Mouse (Mus musculus): ENCODE data around the gene Dxo. TPM values are rescaled to one million over a fixed set of nuclear protein-coding genes. Genes with fewer than 3 reads are reported as not detected.
A peak's percentile ranks its signal among the peaks of the same experiment; 100 is the strongest.
"Not testable (repeated sequence)": the region's sequence is repeated elsewhere in the genome, so short reads cannot be mapped to it uniquely, and the experiment has no call there.

Dxo gene
- polyA plus RNA-seq, 1 experiment from 2014 or later = 48.8 TPM

- DNase-seq (ENCODE audit: low spot score) = not testable (repeated sequence)
Measured at GRCm38 (mm10) chr17:34830776-34831175, 6.0 kb upstream of the Dxo start.

DNA sequence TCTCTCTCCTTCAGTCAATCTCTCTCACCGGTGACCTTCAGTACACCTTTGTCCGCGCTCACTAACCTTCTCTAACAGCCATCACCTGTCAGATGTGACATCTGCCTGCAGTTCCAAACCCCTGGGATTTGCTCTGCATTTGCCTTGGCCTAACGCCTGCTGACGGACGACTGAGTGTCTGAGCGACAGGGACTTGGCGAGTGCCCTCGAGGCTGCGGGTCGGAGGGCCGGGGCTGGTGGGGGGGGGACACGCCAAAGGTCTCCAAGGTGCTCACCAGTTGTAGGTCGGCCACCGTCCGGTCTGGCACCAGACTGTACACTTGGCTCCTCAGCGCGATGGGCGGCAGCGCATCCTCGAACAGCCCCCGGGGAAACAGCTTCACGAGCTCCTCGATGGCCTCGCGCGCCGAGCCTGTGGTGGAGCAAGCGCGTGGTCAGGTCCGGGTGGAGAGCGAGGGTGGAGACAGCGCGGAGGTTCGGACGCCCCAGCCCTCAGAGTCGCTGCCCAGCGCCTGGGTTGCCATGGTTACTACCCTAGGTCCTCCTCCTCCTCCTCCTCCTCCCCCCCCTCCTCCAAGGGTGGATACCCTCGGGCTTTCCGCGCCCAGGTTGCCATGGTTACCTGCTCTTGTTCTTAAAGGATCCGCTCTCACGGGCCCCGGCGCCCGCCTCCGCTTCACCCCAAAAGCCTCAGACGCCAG, 514 bp upstream of the Dxo start:
- DNase-seq (ENCODE audit: low spot score) = no peak

DNA sequence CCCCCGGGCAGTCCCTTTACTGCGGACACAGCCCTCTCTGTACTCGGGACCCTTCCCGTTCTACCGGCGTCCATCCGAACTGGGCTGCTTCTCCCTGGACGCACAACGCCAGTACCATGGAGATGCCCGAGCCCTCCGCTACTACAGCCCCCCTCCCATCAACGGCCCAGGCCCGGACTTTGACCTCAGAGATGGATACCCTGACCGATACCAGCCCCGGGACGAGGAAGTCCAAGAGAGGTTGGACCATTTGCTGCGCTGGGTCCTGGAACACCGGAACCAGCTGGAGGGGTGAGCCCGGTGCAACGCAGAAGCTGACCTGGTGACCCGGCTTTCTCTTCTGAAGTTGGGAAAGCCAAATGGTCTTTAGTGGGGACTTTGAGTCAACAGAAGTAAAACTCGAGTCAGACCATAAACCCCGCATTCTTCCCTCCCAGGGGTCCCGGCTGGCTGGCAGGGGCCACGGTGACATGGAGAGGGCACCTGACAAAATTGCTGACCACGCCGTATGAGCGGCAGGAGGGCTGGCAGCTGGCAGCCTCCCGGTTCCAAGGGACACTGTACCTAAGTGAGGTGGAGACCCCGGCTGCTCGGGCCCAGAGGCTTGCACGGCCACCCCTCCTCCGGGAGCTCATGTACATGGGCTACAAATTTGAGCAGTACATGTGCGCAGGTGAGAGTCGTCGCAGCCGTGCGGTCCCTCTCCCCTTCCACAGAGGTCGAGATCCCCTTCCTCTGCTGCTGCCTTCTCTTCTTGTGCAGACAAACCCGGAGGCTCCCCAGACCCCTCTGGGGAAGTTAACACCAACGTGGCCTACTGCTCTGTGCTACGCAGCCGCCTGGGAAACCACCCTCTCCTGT, 875 bp downstream of the Dxo start:
- no peak for DNase-seq (ENCODE audit: low spot score)

GRCm38 (mm10) chr17:34838785-34839184, 2.0 kb downstream of the Dxo start:
- DNase-seq (ENCODE audit: low spot score) = no peak

- DNase-seq (ENCODE audit: low spot score) = no peak
Measured at GRCm38 (mm10) chr17:34840736-34841307, 4.0 kb downstream of the Dxo start.

- DNase-seq (ENCODE audit: low spot score) = no peak
Measured at GRCm38 (mm10) chr17:34844884-34845283, 8.1 kb downstream of the Dxo start.

DNA sequence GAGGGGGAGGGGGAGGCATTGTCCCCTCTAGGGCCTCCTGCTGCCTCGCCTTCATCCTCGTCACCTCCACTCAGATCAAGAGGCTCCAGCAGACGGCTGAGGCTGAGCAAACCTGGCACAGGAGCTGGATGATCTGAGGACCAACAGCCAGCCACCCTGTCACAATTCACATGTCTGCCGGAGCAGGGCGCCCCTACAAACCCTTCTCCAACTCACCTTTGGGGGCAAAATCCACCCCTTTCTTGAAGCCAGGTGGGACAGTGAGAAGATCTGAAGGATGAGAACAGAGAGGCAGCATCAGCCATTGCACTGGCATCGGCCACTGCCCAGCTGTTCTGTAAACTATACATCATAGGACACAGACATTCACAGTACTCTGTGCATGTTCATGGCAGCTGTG, 10.4 kb downstream of the Dxo start:
- DNase-seq (ENCODE audit: low spot score) = no peak

DNA sequence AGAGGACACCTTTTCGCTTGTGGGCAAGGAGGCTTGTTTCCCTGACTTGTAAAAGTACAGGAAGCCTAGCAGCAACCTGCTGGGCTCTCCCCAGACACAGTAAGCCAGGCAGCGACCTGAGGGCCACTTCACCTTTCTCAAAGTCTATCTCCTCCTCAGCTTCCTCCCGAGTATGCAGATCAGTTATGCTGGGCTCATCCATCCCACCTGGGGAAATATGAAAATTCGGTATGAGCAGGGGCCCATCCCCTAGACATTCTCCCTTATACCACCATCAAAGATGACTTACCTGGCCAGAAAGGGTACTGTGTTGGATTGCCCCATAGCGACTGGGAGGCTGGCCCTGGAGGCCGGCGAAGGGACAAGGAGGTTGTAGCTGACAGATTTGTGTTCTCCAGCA, 10.8 kb downstream of the Dxo start:
- no peak for DNase-seq (ENCODE audit: low spot score)

DNA sequence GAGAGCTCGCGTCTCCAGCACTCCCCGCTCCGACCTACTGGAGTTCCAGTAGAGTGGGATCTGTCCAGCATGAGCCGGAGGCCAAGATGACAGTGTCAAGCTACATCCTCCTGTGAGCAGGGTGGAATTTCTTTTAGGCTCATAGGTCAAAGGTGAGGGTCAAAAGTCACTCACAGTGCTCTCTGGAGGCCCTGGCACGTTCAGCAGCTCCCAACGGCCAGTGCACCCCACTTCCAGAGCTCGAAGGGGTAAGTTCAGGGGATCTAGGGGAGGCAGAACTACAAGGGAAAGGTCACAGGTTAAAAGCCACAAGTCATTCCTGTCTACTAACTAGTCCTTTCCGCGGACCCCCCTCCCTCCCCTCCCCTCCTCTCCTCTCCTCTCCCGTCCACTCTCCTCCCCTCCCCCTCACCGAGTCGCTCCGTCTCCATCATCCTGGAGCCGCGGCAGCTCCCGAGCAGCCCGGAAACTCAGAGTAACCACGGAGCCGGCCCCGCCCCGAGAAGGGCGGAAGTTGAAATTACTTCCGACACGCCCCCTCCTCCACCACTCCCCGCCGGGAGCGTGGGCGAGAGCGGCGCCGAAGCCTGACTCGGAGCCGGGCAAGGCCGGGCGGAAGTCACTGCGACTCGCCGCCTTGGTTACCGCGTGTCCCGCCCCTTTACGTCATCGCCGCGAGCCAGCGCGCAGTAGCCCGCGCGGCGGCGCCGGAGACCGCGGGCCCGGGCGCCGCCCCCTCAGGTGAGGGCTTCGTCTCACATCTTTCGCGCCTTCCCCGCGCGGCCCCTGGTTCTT, 13.1 kb downstream of the Dxo start, which contains the start of the genes Skiv2l and Nelfe:
Skiv2l (minus strand) TSS at position 489 of the 795 bp plus-strand sequence.
Nelfe (plus strand) TSS at position 670 of the 795 bp plus-strand sequence.
- DNase-seq (ENCODE audit: low spot score) = peak; percentile 99

DNA sequence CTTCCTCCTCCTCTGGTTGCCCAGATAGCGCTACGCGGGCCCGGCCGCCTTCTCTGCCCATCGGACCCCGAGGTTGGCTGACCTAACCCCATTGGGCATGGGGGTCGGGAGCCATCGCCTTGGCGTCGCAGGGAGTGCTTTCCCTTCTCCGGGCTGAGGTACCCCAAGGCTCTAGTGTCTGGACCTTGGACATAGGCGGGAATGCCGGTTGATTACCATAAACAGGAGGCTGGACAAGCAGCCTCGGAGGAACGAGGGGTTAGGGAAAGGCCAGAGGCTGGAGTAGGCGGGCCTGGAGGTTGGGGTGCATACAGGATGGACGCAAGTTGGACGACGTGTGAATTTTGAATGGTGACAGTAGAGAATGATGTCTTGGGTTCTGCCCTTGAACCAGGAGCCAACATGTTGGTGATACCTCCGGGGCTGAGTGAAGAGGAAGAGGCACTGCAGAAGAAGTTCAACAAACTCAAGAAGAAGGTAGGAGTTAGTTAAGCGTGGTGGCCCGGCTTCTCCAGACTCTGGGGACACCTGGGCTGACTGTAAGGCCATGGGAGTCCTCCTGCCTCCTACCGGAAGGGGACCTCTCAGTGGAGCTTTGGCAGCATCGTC, 13.8 kb downstream of the Dxo start:
- DNase-seq (ENCODE audit: low spot score) = peak; percentile 14

- no peak for DNase-seq (ENCODE audit: low spot score)
Measured at GRCm38 (mm10) chr17:34853511-34853910, 16.7 kb downstream of the Dxo start.

- no peak for DNase-seq (ENCODE audit: low spot score)
Measured at GRCm38 (mm10) chr17:34854761-34855160, 17.9 kb downstream of the Dxo start.

DNA sequence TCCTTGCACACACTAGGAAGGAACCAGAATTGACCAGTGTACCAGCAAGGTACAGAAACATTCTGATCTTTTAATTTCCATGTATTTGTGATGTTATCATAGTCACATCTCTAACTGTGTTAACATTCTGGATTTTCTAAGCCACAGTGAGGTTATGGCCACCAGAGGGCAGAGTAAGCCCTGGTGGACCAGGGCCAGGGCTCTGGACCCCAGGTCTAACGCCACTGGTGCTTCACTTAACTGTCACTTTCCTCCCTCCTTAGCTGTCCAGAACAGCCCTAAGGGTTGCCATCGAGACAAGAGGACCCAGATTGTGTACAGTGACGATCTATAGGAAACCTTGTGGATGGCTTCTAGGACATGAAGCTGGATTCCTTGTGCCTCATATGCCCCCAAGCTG, 19.0 kb downstream of the Dxo start:
- DNase-seq (ENCODE audit: low spot score) = peak; percentile 51

- no peak for DNase-seq (ENCODE audit: low spot score)
Measured at GRCm38 (mm10) chr17:34858670-34859069, 21.9 kb downstream of the Dxo start.

GRCm38 (mm10) chr17:34860514-34860913, 23.7 kb downstream of the Dxo start:
- no peak for DNase-seq (ENCODE audit: low spot score)

GRCm38 (mm10) chr17:34861704-34862415, 25.0 kb downstream of the Dxo start:
- no peak for DNase-seq (ENCODE audit: low spot score)

- DNase-seq (ENCODE audit: low spot score) = no peak
Measured at GRCm38 (mm10) chr17:34862416-34863081, 25.7 kb downstream of the Dxo start, which contains the start of gene Cfb. Gene Cfb (minus strand): TSS chr17:34862518.

DNA sequence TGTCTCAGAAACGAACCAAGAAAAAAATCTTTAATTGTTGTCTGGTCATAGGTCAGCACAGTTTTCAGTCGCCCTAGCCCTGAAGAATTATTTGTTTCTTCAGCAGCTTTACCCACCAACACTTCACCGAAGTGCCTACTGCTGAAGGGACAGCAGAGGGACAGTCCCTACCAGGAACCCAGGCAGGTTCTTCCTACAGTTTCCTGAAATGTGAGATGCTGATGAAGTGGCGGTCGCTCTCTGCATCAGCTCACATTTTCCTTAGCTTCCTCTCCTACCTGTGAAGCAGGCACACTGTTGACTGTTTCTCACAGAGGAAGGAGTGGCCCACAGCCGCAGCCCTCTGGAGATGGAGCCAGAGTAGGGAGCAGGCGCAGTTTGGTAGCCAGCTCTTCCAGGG, 29.2 kb downstream of the Dxo start:
- DNase-seq (ENCODE audit: low spot score) = no peak

DNA sequence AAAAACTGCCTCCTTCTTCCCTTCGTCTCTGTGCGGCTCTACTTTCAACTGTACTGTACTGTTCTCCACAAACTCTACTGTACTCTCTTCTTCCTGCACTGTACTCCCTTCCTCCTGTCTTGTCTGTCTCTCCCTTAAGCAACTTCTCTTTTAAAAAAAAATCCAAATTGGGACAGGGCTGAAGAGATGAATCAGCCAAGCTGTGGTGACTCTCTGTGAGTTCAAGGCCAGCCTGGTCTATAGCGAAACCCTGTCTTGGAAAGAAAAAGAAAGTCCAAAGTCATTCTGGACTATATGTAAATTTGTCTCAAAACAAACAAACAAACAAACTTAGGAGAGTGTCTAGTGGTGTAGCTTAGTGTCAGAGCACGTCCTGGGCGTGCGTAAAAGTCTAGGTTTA, 37.5 kb downstream of the Dxo start:
- DNase-seq (ENCODE audit: low spot score) = no peak
